Mouse (Mus musculus) G1E (cell line): ENCODE results near the gene Atp7a. TPM values are rescaled to one million over a fixed set of nuclear protein-coding genes. Genes with fewer than 3 reads are reported as not detected.

Source experiments
- ATAC-seq: 2 replicates; pipeline ENCODE4 v1.8.0; 2016; ENCODE audit warnings: mild to moderate bottlenecking; ENCODE audit not compliant: insufficient number of reproducible peaks, poor library complexity, low FRiP score, severe bottlenecking; ENCODE audit errors: extremely low read depth
- DNase-seq: peaks from one replicate; pipeline ENCODE4 v3.0.0; 2012; ENCODE audit warnings: low spot score
- H3K27me3 ChIP-seq: 2 replicates; pipeline ENCODE4 v1.6.1; 2012; ENCODE audit warnings: mild to moderate bottlenecking, low read length, inconsistent platforms; ENCODE audit not compliant: insufficient read depth
- H3K36me3 ChIP-seq: replicated peaks from 2 replicates; pipeline ENCODE3; 2012; ENCODE audit warnings: mild to moderate bottlenecking, inconsistent platforms
- H3K4me1 ChIP-seq: 2 replicates; pipeline ENCODE4 v1.6.1; 2012; ENCODE audit warnings: low read depth, low read length, inconsistent platforms, mixed read lengths; ENCODE audit not compliant: insufficient read depth
- H3K4me3 ChIP-seq: 2 replicates; pipeline ENCODE4 v1.5.1; 2012; ENCODE audit warnings: low read depth, mild to moderate bottlenecking, inconsistent platforms, low read length, moderate library complexity, mixed read lengths
- H3K9me3 ChIP-seq: replicated peaks from 2 replicates; pipeline ENCODE4 v1.6.1; 2012; ENCODE audit warnings: inconsistent platforms
- CTCF ChIP-seq: IDR thresholded peaks from 2 replicates; pipeline ENCODE4 v1.5.1; 2012; ENCODE audit warnings: low read depth, low read length, inconsistent platforms, mixed read lengths
- GATA1 ChIP-seq: IDR thresholded peaks from 2 replicates; pipeline ENCODE4 v1.6.1; 2012; ENCODE audit warnings: borderline replicate concordance, low read length, inconsistent platforms, mixed read lengths
- GATA2 ChIP-seq: IDR thresholded peaks from 2 replicates; pipeline ENCODE4 v1.6.1; 2012; ENCODE audit warnings: low read depth, low read length, inconsistent platforms, borderline replicate concordance
- POLR2AphosphoS5 ChIP-seq: IDR thresholded peaks from 2 replicates; pipeline ENCODE4 v1.6.1; 2012; ENCODE audit warnings: low read depth, low read length, inconsistent platforms; ENCODE audit not compliant: insufficient replicate concordance
- TAL1 ChIP-seq: conservative IDR thresholded peaks from 2 replicates; pipeline ENCODE4 v1.6.1; 2012; ENCODE audit warnings: low read depth, low read length, inconsistent platforms, mixed read lengths
- polyA plus RNA-seq: library from polyadenylated mRNA; stranded (reverse); fragments of >175 nt; gene quantifications from 2 replicates; pipeline ENCODE4 v1.2.3, GENCODE M21; 2012
- total RNA-seq, 2 experiments: library from RNA; stranded (forward) in 1 of 2; stranded (reverse) in 1 of 2; fragments of 200-1000 nt in 1 of 2; fragments of >200 nt in 1 of 2; fragmentation: Nextera tagmentation in 1 of 2; gene quantifications; 2 replicates each; pipeline ENCODE4 v1.2.3; 2014 to 2017

Gene Atp7a
- total and polyA plus RNA-seq, 3 experiments = 1.1 to 49.7 (median 20.3) TPM

DNA sequence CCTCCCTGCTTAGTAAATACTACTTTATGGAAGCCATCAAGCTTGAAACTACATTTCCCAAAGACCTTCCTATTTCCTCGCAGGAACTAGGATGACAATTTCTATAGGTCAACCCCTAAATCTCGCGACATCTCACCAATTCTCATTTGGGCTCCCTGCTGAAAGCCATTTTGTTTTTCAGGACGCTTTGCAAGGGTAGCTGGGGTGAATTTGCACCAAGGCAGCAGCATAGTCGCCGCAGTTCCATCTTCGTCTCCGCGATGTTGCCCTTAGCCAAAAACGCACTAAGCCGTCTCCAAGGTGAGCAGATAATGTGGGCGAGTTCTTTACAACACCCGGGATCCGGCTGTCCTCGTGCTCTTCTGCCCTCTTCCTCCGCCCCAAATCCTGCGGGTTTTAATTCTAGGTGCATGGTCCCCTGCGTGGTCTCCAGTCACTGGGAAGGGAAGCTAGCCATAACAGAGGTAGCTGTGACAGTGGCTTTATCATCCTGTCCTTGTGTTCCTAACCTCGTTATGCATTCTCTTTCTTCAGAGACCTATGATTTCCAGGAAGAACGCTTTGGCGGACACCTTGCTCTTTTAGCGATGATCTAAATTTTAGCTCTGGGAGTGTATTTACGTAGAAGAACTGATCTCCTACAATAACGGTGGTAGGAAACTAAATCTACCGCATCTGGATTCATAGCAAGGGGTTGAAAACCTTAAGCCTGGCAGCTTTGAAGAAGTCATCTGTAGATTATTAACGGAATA, 11.3 kb upstream of the Atp7a start, which contains the start of gene Cox7b:
Cox7b (plus strand) TSS at position 130 of the 752 bp plus-strand sequence.
- Histone ChIP-seq H3K9me3 (no peaks in the 10 kb centered on the region), H3K4me3 (peak within 1 kb of the TSS; percentile 72), H3K36me3 (peaks cover 21% of the 10 kb centered on the region), H3K27me3 (no peaks in the 10 kb centered on the region), H3K4me1 (peaks cover 20% of the 10 kb centered on the region)
- no peak for TF ChIP-seq TAL1
- TF ChIP-seq POLR2AphosphoS5 = no peak
- no peak for TF ChIP-seq GATA1
- no peak for TF ChIP-seq CTCF
- TF ChIP-seq GATA2 = no peak
- peak; percentile 30; the same call in 1 of the 2 replicates for ATAC-seq
- peak; percentile 6 for DNase-seq

GRCm38 (mm10) chrX:106017102-106017501, 10.0 kb upstream of the Atp7a start:
- Histone ChIP-seq H3K4me3 (peak overlapping the region; percentile 57), H3K4me1 (peaks cover 22% of the 10 kb centered on the region), H3K9me3 (no peaks in the 10 kb centered on the region), H3K27me3 (no peaks in the 10 kb centered on the region), H3K36me3 (peaks cover 27% of the 10 kb centered on the region)
- DNase-seq (no peak), ATAC-seq (no peak)
- TF ChIP-seq GATA1 (no peak), POLR2AphosphoS5 (no peak), GATA2 (no peak), TAL1 (no peak), CTCF (no peak)

- no peaks in the 10 kb centered on the region for H3K9me3 ChIP-seq
- DNase-seq (no peak), ATAC-seq (no peak)
- peak overlapping the region; percentile 57; the same call in 1 of the 2 replicates for H3K4me3 ChIP-seq
- H3K27me3 ChIP-seq = no peaks in the 10 kb centered on the region
- peaks cover 20% of the 10 kb centered on the region for H3K4me1 ChIP-seq
- H3K36me3 ChIP-seq = peaks cover 28% of the 10 kb centered on the region
- TF ChIP-seq CTCF (no peak), POLR2AphosphoS5 (no peak), GATA1 (no peak)
Observed at GRCm38 (mm10) chrX:106017516-106017915, 9.6 kb upstream of the Atp7a start.

DNA sequence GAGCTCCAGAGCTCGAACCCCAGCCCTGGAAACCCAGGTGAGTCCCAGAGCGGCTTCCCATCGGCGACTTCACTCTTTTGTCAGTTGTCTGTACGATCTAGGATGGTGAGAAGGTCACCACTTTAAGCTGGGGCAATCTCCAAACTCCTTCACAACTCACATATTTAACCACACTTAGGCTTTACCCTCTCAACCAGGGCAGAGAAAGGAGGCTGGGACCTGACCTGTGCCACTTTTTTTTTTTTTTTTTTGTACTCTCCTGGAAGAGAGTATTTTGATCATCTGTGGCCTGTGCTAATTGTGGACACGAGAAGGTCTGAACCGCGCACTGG, 233 bp downstream of the Atp7a start:
- no peak for ATAC-seq
- Histone ChIP-seq H3K36me3 (peaks cover 5% of the 10 kb centered on the region), H3K9me3 (no peaks in the 10 kb centered on the region), H3K4me3 (peak overlapping the region; percentile 72), H3K27me3 (no peaks in the 10 kb centered on the region), H3K4me1 (peaks cover 12% of the 10 kb centered on the region)
- no peak for DNase-seq
- TF ChIP-seq GATA2 (no peak), TAL1 (no peak), POLR2AphosphoS5 (no peak), GATA1 (no peak), CTCF (no peak)

DNA sequence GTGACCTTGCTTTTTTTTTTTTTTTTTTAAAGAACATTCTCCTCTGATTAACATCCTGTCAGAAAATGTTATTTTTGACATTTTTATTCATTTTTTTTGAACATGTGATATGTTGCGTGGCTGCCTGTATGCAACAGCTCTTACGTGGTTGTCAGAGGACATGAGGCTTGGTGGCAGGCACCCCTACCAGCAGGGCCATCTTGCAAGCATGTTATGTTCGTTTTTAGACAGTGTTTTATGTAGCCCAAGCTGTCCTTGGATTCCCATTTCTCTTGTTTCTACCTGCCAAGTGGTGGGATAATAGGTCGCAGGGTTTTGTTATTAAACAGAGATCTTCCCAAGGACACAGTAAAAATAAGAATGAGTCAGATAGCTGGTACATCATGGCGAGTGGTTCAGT, 3.1 kb downstream of the Atp7a start:
- TF ChIP-seq CTCF (no peak), POLR2AphosphoS5 (no peak), TAL1 (no peak), GATA1 (no peak)
- ATAC-seq = no peak
- no peak overlapping the region for H3K4me3 ChIP-seq
- DNase-seq = no peak
- peaks cover 4% of the 10 kb centered on the region for H3K36me3 ChIP-seq
- no peaks in the 10 kb centered on the region for H3K9me3 ChIP-seq
- H3K4me1 ChIP-seq = peaks cover 25% of the 10 kb centered on the region
- no peaks in the 10 kb centered on the region for H3K27me3 ChIP-seq

- no peak for ATAC-seq
- no peak overlapping the region for H3K4me3 ChIP-seq
- TF ChIP-seq POLR2AphosphoS5 (no peak), GATA2 (no peak), GATA1 (no peak), TAL1 (no peak), CTCF (no peak)
- peaks cover 4% of the 10 kb centered on the region for H3K36me3 ChIP-seq
- DNase-seq = no peak
- peaks cover 31% of the 10 kb centered on the region for H3K4me1 ChIP-seq
- H3K27me3 ChIP-seq = no peaks in the 10 kb centered on the region
- no peaks in the 10 kb centered on the region for H3K9me3 ChIP-seq
Observed at GRCm38 (mm10) chrX:106031124-106031523, 4.0 kb downstream of the Atp7a start.
